Mouse (Mus musculus) lung, embryonic 14.5 days (tissue): ENCODE measurements around the gene Apof. TPM values are rescaled to one million over a fixed set of nuclear protein-coding genes. Genes with fewer than 3 reads are reported as not detected.

Source experiments
- ATAC-seq: fragments of 200-750 bp; cut with Nextera tagmentation; 2 replicates; pipeline ENCODE4 v1.8.0; 2017; ENCODE audit warnings: mild to moderate bottlenecking, moderate TSS enrichment, moderate library complexity; ENCODE audit not compliant: insufficient read depth
- DNase-seq: peaks from one replicate; pipeline ENCODE4 v3.0.0-alpha.2; 2015
- H3K27ac ChIP-seq: fragments of 300-500 bp; sonication (generic); 2 replicates; pipeline ENCODE4 v1.5.1; 2014; ENCODE audit warnings: low read depth, mild to moderate bottlenecking, moderate library complexity
- H3K27me3 ChIP-seq: fragments of 300-500 bp; sonication (generic); 2 replicates; pipeline ENCODE4 v1.6.1; 2014; ENCODE audit warnings: low read length, control low read depth; ENCODE audit not compliant: insufficient read depth
- H3K36me3 ChIP-seq: fragments of 300-500 bp; sonication (generic); 2 replicates; pipeline ENCODE4 v1.6.1; 2014; ENCODE audit warnings: control low read depth; ENCODE audit not compliant: insufficient read depth
- H3K4me1 ChIP-seq: fragments of 300-500 bp; sonication (generic); 2 replicates; pipeline ENCODE4 v1.6.1; 2014; ENCODE audit warnings: antibody characterized with exemption, control low read depth; ENCODE audit not compliant: insufficient read depth
- H3K4me2 ChIP-seq: fragments of 300-500 bp; sonication (generic); 2 replicates; pipeline ENCODE4 v1.6.1; 2014; ENCODE audit warnings: mild to moderate bottlenecking
- H3K4me3 ChIP-seq: fragments of 300-500 bp; sonication (generic); 2 replicates; pipeline ENCODE4 v1.5.1; 2014; ENCODE audit warnings: low read depth, low read length
- H3K9ac ChIP-seq: fragments of 300-500 bp; sonication (generic); 2 replicates; pipeline ENCODE4 v1.6.1; 2014
- H3K9me3 ChIP-seq: fragments of 300-500 bp; sonication (generic); 2 replicates; pipeline ENCODE4 v1.6.1; 2016; ENCODE audit warnings: low read depth, low read length, control low read depth
- CTCF ChIP-seq: IDR thresholded peaks from 2 replicates; pipeline ENCODE4 v1.5.1; 2016; ENCODE audit warnings: antibody characterized with exemption, low read depth
- WGBS: fragments of 180-500 bp; shearing (Covaris S2); extraction: QIAGEN DNeasy Blood & Tissue Kit; methylation state at CpG from one replicate; pipeline ENCODE4 v1.1.7; 2014; 5-methylcytosine and 5-hydroxymethylcytosine counted together
- polyA plus RNA-seq: library from polyadenylated mRNA; unstranded; fragments of >200 nt; fragmentation: Nextera tagmentation; extraction: Ambion mirVana; gene quantifications from 2 replicates; pipeline ENCODE4 v1.2.1, GENCODE M21; 2014

The Apof gene
- polyA plus RNA-seq, 1 experiment from 2014 or later = not detected

GRCm38 (mm10) chr10:128231146-128231545 lies 37.3 kb upstream of the Apof start:
- DNase-seq = no peak
- no peaks in the 10 kb centered on the region for H3K27me3 ChIP-seq
- no peak for ATAC-seq

GRCm38 (mm10) chr10:128231697-128232419 lies 36.6 kb upstream of the Apof start, which contains the start of gene Timeless:
Gene Timeless, plus strand, starts transcription at chr10:128232065.
- Histone ChIP-seq H3K36me3 (peaks cover 5% of the 10 kb centered on the region), H3K9me3 (no peaks in the 10 kb centered on the region), H3K4me3 (peak within 1 kb of the TSS; percentile 74), H3K27me3 (no peaks in the 10 kb centered on the region), H3K27ac (peak within 1 kb of the TSS; percentile 94), H3K4me2 (peak within 1 kb of the TSS; percentile 84), H3K4me1 (peaks cover 4% of the 10 kb centered on the region; the same call in 1 of the 2 replicates), H3K9ac (peak within 1 kb of the TSS; percentile 87)
- no peak for TF ChIP-seq CTCF
- DNase-seq (peak; percentile 89), ATAC-seq (peak; percentile 90)
- under 1% methylated on average over 57 of the region's 58 CpGs for WGBS

More at GRCm38 (mm10) chr10:128231146-128231545, 37.3 kb upstream of the Apof start:
- H3K4me1 ChIP-seq = peaks cover 4% of the 10 kb centered on the region; the same call in 1 of the 2 replicates
- TF ChIP-seq CTCF = no peak
- H3K27ac ChIP-seq = peak overlapping the region; percentile 94
- no peaks in the 10 kb centered on the region for H3K9me3 ChIP-seq
- H3K9ac ChIP-seq = peak overlapping the region; percentile 87
- H3K4me3 ChIP-seq = peak overlapping the region; percentile 74
- H3K4me2 ChIP-seq = peak overlapping the region; percentile 84
- H3K36me3 ChIP-seq = peaks cover 5% of the 10 kb centered on the region
- WGBS = 9% methylated on average over 5 of the region's 5 CpGs

GRCm38 (mm10) chr10:128232420-128232985 lies 36.0 kb upstream of the Apof start:
- H3K9me3 ChIP-seq = no peaks in the 10 kb centered on the region
- WGBS = under 1% methylated on average over 14 of the region's 14 CpGs
- no peaks in the 10 kb centered on the region for H3K27me3 ChIP-seq
- H3K9ac ChIP-seq = peak overlapping the region; percentile 87
- peak; percentile 95 for DNase-seq
- H3K4me1 ChIP-seq = peaks cover 4% of the 10 kb centered on the region; the same call in 1 of the 2 replicates
- TF ChIP-seq CTCF = peak; percentile 87
- H3K4me3 ChIP-seq = peak overlapping the region; percentile 74
- peak; percentile 41 for ATAC-seq
- H3K4me2 ChIP-seq = peak overlapping the region; percentile 84
- H3K36me3 ChIP-seq = peaks cover 5% of the 10 kb centered on the region
- H3K27ac ChIP-seq = peak overlapping the region; percentile 94

GRCm38 (mm10) chr10:128236321-128236720 lies 32.1 kb upstream of the Apof start:
- no peaks in the 10 kb centered on the region for H3K9me3 ChIP-seq
- WGBS = 71% methylated on average over 4 of the region's 4 CpGs
- no peak for TF ChIP-seq CTCF

GRCm38 (mm10) chr10:128237807-128238480 lies 30.5 kb upstream of the Apof start:
- peaks cover 40% of the 10 kb centered on the region for H3K36me3 ChIP-seq
- no peak overlapping the region for H3K9ac ChIP-seq
- DNase-seq = no peak
- no peak for TF ChIP-seq CTCF
- no peaks in the 10 kb centered on the region for H3K4me1 ChIP-seq
- H3K27me3 ChIP-seq = no peaks in the 10 kb centered on the region
- no peak for ATAC-seq
- no peak overlapping the region for H3K27ac ChIP-seq
- no peak overlapping the region for H3K4me2 ChIP-seq
- H3K9me3 ChIP-seq = no peaks in the 10 kb centered on the region
- 78% methylated on average over 15 of the region's 15 CpGs for WGBS
- H3K4me3 ChIP-seq = no peak overlapping the region

More at GRCm38 (mm10) chr10:128236321-128236720, 32.1 kb upstream of the Apof start:
- no peak overlapping the region for H3K27ac ChIP-seq
- H3K27me3 ChIP-seq = no peaks in the 10 kb centered on the region
- peaks cover 23% of the 10 kb centered on the region for H3K36me3 ChIP-seq
- no peak overlapping the region for H3K9ac ChIP-seq
- no peak overlapping the region for H3K4me3 ChIP-seq
- no peak for ATAC-seq
- H3K4me2 ChIP-seq = no peak overlapping the region
- DNase-seq = no peak
- no peaks in the 10 kb centered on the region for H3K4me1 ChIP-seq

GRCm38 (mm10) chr10:128239140-128239539 lies 29.3 kb upstream of the Apof start:
- TF ChIP-seq CTCF = no peak
- 89% methylated on average over 4 of the region's 4 CpGs for WGBS
- no peak overlapping the region for H3K4me3 ChIP-seq
- H3K36me3 ChIP-seq = peaks cover 47% of the 10 kb centered on the region
- no peaks in the 10 kb centered on the region for H3K9me3 ChIP-seq
- H3K4me2 ChIP-seq = no peak overlapping the region
- no peaks in the 10 kb centered on the region for H3K27me3 ChIP-seq
- no peak overlapping the region for H3K9ac ChIP-seq
- no peak for ATAC-seq
- no peaks in the 10 kb centered on the region for H3K4me1 ChIP-seq
- DNase-seq = no peak
- H3K27ac ChIP-seq = no peak overlapping the region

GRCm38 (mm10) chr10:128240131-128240530 lies 28.3 kb upstream of the Apof start:
- Histone ChIP-seq H3K4me3 (no peak overlapping the region), H3K27me3 (no peaks in the 10 kb centered on the region), H3K4me2 (no peak overlapping the region), H3K27ac (no peak overlapping the region), H3K4me1 (no peaks in the 10 kb centered on the region), H3K9ac (no peak overlapping the region), H3K36me3 (peaks cover 57% of the 10 kb centered on the region), H3K9me3 (no peaks in the 10 kb centered on the region)
- WGBS = 73% methylated on average over 18 of the region's 18 CpGs
- no peak for TF ChIP-seq CTCF
- no peak for DNase-seq
- no peak for ATAC-seq
